Mouse (Mus musculus) liver, embryonic 14.5 days (tissue): ENCODE data around the gene Srp54b. TPM values are rescaled to one million over a fixed set of nuclear protein-coding genes. Genes with fewer than 3 reads are reported as not detected.
A peak's percentile ranks its signal among the peaks of the same experiment; 100 is the strongest.
"Not testable (repeated sequence)": the region's sequence is repeated elsewhere in the genome, so short reads cannot be mapped to it uniquely, and the experiment has no call there.

Experiments used
- ATAC-seq: fragments of 200-750 bp; cut with Nextera tagmentation; 2 replicates; pipeline ENCODE4 v1.8.0; 2017; ENCODE audit warnings: moderate number of reproducible peaks, mild to moderate bottlenecking, moderate library complexity; ENCODE audit not compliant: insufficient read depth
- DNase-seq, 3 experiments: peaks; one replicate each; pipeline ENCODE4 v3.0.0-alpha.2; 2012 to 2013; ENCODE audit warnings: low read depth in 3 of 3, low spot score in 3 of 3
- H3K27ac ChIP-seq: fragments of 300-500 bp; sonication (generic); 2 replicates; pipeline ENCODE4 v1.5.1; 2014; ENCODE audit warnings: moderate library complexity, mild to moderate bottlenecking, control low read depth, inconsistent platforms
- H3K27me3 ChIP-seq: fragments of 300-500 bp; sonication (generic); 2 replicates; pipeline ENCODE4 v1.6.1; 2014; ENCODE audit warnings: mild to moderate bottlenecking, low read length, moderate library complexity; ENCODE audit not compliant: control insufficient read depth, insufficient read depth
- H3K36me3 ChIP-seq: fragments of 300-500 bp; sonication (generic); replicated peaks from 2 replicates; pipeline ENCODE4 v1.6.1; 2014; ENCODE audit warnings: low read depth; ENCODE audit not compliant: control insufficient read depth, insufficient read depth
- H3K4me1 ChIP-seq, 2 experiments: fragments of 200-500 bp in 1 of 2; fragments of 300-500 bp in 1 of 2; sonication (generic) in 1 of 2; replicated peaks; 2 replicates each; pipeline ENCODE4 v1.6.1; 2012 to 2014; ENCODE audit warnings: antibody characterized with exemption in 1 of 2, inconsistent platforms in 1 of 2, low read length in 1 of 2; ENCODE audit not compliant: control insufficient read depth in 2 of 2, insufficient read depth in 2 of 2
- H3K4me2 ChIP-seq: fragments of 300-500 bp; sonication (generic); 2 replicates; pipeline ENCODE4 v1.6.1; 2014; ENCODE audit warnings: low read depth, mild to moderate bottlenecking, control low read depth, moderate library complexity
- H3K4me3 ChIP-seq, 2 experiments: fragments of 200-500 bp in 1 of 2; fragments of 300-500 bp in 1 of 2; sonication (generic) in 1 of 2; 2 replicates each; pipeline ENCODE4 v1.5.1; 2012 to 2014; ENCODE audit warnings: low read depth in 2 of 2, low read length in 2 of 2, mild to moderate bottlenecking in 2 of 2, control low read depth in 1 of 2, inconsistent platforms in 1 of 2, moderate library complexity in 1 of 2; ENCODE audit not compliant: insufficient read depth in 1 of 2
- H3K9ac ChIP-seq: fragments of 300-500 bp; sonication (generic); replicated peaks from 2 replicates; pipeline ENCODE4 v1.6.1; 2014; ENCODE audit warnings: mild to moderate bottlenecking, control low read depth, moderate library complexity
- H3K9me3 ChIP-seq: fragments of 300-500 bp; sonication (generic); 2 replicates; pipeline ENCODE4 v1.6.1; 2016; ENCODE audit warnings: low read length, mixed read lengths; ENCODE audit not compliant: control insufficient read depth
- WGBS: fragments of 180-500 bp; shearing (Covaris S2); extraction: QIAGEN DNeasy Blood & Tissue Kit; methylation state at CpG from one replicate; pipeline ENCODE4 v1.1.7; 2014; ENCODE audit not compliant: insufficient replicate concordance; 5-methylcytosine and 5-hydroxymethylcytosine counted together
- polyA plus RNA-seq, 2 experiments: library from polyadenylated mRNA; depleted of rRNA in 1 of 2; stranded (reverse) in 1 of 2; unstranded in 1 of 2; fragments of >200 nt; fragmentation: Nextera tagmentation in 1 of 2; extraction: Ambion mirVana in 1 of 2; gene quantifications; 2 replicates each; pipeline versions ENCODE4 v1.2.1 to v1.2.3; 2012 to 2014

The Srp54b gene
- polyA plus RNA-seq (2012; rRNA removed): 9.5 and 14.0 TPM in 2 replicates
- polyA plus RNA-seq (2014; fragmentation: Nextera tagmentation; extraction: Ambion mirVana): 28.7 and 29.0 TPM in 2 replicates

GRCm38 (mm10) chr12:55154559-55155448, at the start of gene Srp54b:
Gene Srp54b, plus strand, starts transcription at chr12:55155104.
- ATAC-seq: peak; percentile 96
- DNase-seq, H3K27me3 ChIP-seq, H3K9me3 ChIP-seq, H3K36me3 ChIP-seq, H3K27ac ChIP-seq, H3K4me1 ChIP-seq, H3K4me2 ChIP-seq: not testable (repeated sequence)
- no CpG with 5 or more reads among the region's 57 CpGs for WGBS
- peak within 1 kb of the TSS; percentile 57; the same call in 1 of the 2 replicates for H3K9ac ChIP-seq
- H3K4me3 ChIP-seq: peak within 1 kb of the TSS in 1 of 2 experiments; percentile 52; a peak in 2 of 4 replicates

DNA sequence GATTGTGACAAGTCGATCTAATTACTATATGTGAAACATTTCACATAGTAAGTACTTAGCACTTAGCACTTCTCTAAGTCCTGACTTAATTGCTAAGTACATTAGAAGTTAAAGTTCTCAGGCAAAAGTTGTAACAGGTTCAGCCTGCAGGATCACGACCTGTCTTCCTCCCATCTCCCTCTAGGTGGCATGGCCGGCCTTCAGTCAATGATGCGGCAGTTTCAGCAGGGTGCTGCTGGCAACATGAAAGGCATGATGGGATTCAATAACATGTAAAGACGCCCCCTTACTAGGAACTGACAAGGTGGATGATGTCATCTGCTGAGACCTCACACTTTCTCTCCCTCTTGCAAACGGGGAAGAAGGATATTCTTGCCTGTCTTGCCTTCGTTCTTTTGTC, 42.3 kb upstream of the Srp54b start:
- H3K9me3 ChIP-seq, H3K4me2 ChIP-seq, ATAC-seq, H3K36me3 ChIP-seq, H3K27ac ChIP-seq, DNase-seq, H3K9ac ChIP-seq, H3K4me3 ChIP-seq, H3K4me1 ChIP-seq, H3K27me3 ChIP-seq: not testable (repeated sequence)
- no CpG with 5 or more reads among the region's 7 CpGs for WGBS

- not testable (repeated sequence) for H3K27me3 ChIP-seq, H3K4me2 ChIP-seq, H3K4me3 ChIP-seq, DNase-seq, H3K9me3 ChIP-seq, H3K36me3 ChIP-seq, H3K9ac ChIP-seq, H3K27ac ChIP-seq, H3K4me1 ChIP-seq
- no CpG with 5 or more reads among the region's 40 CpGs for WGBS
- peak; percentile 97 for ATAC-seq
Measured at GRCm38 (mm10) chr12:55124242-55124641, 30.7 kb upstream of the Srp54b start, which contains the start of gene Fam177a. Gene Fam177a, plus strand, starts transcription at chr12:55124469.

DNA sequence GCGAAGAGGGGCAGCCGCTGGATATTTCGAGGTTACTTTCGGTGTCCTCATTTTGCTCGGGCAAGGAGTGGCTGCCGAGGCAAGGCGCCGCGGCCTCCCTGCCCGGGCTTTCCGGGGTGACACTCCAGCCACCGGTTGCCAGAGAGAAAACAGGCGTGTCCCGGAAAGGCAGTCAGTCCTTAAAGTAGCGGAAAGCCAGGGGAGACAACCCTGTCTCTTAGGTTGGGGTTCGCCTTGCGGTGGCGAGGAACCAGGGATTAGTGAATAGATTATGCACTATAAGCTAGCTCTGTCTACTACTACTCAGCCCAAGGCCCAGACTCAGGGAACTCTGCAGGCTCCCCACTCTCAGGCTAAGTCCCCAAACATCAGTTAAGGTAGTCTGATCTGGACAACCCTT, 30.2 kb upstream of the Srp54b start:
- not testable (repeated sequence) for H3K4me2 ChIP-seq, H3K4me1 ChIP-seq, DNase-seq, H3K27me3 ChIP-seq, H3K27ac ChIP-seq, H3K36me3 ChIP-seq, H3K9ac ChIP-seq, H3K4me3 ChIP-seq, H3K9me3 ChIP-seq
- ATAC-seq: peak; percentile 81
- no CpG with 5 or more reads among the region's 18 CpGs for WGBS

DNA sequence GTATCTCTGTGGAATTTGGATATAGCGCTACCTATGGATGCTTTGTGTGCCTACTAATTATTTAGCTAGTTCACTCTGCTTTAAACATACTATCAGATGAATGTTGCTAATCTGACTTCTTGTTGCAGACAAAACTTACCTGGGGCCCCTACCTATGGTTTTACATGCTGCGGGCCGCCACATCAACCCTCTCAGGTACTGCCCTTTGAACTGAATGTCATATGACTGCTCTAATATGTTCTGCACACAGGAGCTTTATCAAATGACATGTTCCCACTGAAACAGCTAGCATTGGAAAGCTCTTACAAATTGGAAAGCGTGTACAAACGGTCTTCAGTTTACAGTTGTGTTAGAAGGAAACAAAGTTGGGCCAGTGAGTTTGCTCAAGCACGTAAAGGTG, 19.4 kb upstream of the Srp54b start:
- not testable (repeated sequence) for H3K27me3 ChIP-seq, H3K27ac ChIP-seq, H3K36me3 ChIP-seq, ATAC-seq, H3K4me3 ChIP-seq, H3K9me3 ChIP-seq, H3K4me2 ChIP-seq, H3K4me1 ChIP-seq, DNase-seq, H3K9ac ChIP-seq
- WGBS: no CpG with 5 or more reads among the region's 6 CpGs

- H3K4me3 ChIP-seq, H3K9me3 ChIP-seq, DNase-seq, H3K4me1 ChIP-seq, H3K27ac ChIP-seq, H3K36me3 ChIP-seq, H3K9ac ChIP-seq, H3K4me2 ChIP-seq, H3K27me3 ChIP-seq: not testable (repeated sequence)
- 0 out of 2 replicates have a peak, but pooled peaks have one; percentile 21 for ATAC-seq
- no CpG with 5 or more reads among the region's 6 CpGs for WGBS
Measured at GRCm38 (mm10) chr12:55137859-55138258, 17.0 kb upstream of the Srp54b start.

- ATAC-seq: peak; percentile 40
- H3K36me3 ChIP-seq, H3K9me3 ChIP-seq, H3K27ac ChIP-seq, H3K27me3 ChIP-seq, H3K4me2 ChIP-seq, DNase-seq, H3K4me1 ChIP-seq: not testable (repeated sequence)
- H3K9ac ChIP-seq: peak overlapping the region; percentile 57; the same call in 1 of the 2 replicates
- peak overlapping the region in 1 of 2 experiments; percentile 52; a peak in 2 of 4 replicates for H3K4me3 ChIP-seq
- WGBS: 1% methylated on average over 8 of the region's 24 CpGs
Measured at GRCm38 (mm10) chr12:55155449-55155783, 512 bp downstream of the Srp54b start.

DNA sequence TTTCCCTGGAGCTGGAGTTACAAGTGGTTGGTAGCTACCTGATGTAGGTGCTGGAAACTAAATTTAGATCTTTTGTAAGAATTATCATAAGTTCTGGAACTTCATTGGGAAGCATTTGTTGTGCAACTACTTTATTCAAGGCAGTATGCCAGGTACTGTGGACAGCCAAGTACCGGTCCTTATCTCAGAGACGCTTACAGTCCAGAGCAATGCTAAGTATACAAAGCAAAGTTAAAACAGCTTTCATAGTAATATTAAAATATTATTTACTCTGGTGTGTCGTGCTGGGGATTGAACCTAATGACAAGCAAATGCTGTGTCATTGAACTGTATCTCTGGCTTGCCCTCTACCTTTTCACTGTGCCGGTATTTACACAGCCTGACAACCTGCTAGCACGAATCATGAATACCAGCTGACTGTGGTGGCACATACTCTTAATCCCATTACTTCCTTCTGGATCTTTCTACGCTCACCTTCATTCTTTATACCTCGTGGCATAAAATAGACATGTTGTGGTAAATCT, 12.2 kb downstream of the Srp54b start:
- not testable (repeated sequence) for DNase-seq

More for the DNA sequence above, 12.2 kb downstream of the Srp54b start:
- H3K4me2 ChIP-seq, H3K27ac ChIP-seq, ATAC-seq, H3K9me3 ChIP-seq, H3K36me3 ChIP-seq, H3K4me1 ChIP-seq, H3K9ac ChIP-seq, H3K4me3 ChIP-seq, H3K27me3 ChIP-seq: not testable (repeated sequence)
- WGBS: no CpG with 5 or more reads among the region's 7 CpGs
